Mouse (Mus musculus) intestine, embryonic 14.5 days (tissue): ENCODE results near the gene Ttc6. TPM values are rescaled to one million over a fixed set of nuclear protein-coding genes. Genes with fewer than 3 reads are reported as not detected.
A peak's percentile ranks its signal among the peaks of the same experiment; 100 is the strongest.

ENCODE experiments used
- ATAC-seq: fragments of 200-750 bp; cut with Nextera tagmentation; replicated peaks from 2 replicates; pipeline ENCODE4 v1.8.0; 2017; ENCODE audit warnings: low read depth, moderate number of reproducible peaks, moderate TSS enrichment, moderate library complexity; ENCODE audit not compliant: low FRiP score, low TSS enrichment
- DNase-seq: peaks from one replicate; pipeline ENCODE4 v3.0.0-alpha.2; 2018; ENCODE audit warnings: low spot score
- H3K27ac ChIP-seq: fragments of 300-500 bp; sonication (generic); 2 replicates; pipeline ENCODE4 v1.5.1; 2014; ENCODE audit warnings: low read depth, mild to moderate bottlenecking, control low read depth
- H3K27me3 ChIP-seq: fragments of 300-500 bp; sonication (generic); replicated peaks from 2 replicates; pipeline ENCODE4 v1.6.1; 2014; ENCODE audit warnings: low read length, control low read depth; ENCODE audit not compliant: control insufficient read depth, insufficient read depth
- H3K36me3 ChIP-seq: fragments of 300-500 bp; sonication (generic); 2 replicates; pipeline ENCODE4 v1.6.1; 2014; ENCODE audit warnings: low read length, control low read depth; ENCODE audit not compliant: control insufficient read depth, insufficient read depth
- H3K4me1 ChIP-seq: fragments of 300-500 bp; sonication (generic); replicated peaks from 2 replicates; pipeline ENCODE4 v1.6.1; 2014; ENCODE audit warnings: low read length, control low read depth, mixed read lengths; ENCODE audit not compliant: control insufficient read depth, insufficient read depth
- H3K4me2 ChIP-seq: fragments of 300-500 bp; sonication (generic); 2 replicates; pipeline ENCODE4 v1.6.1; 2014; ENCODE audit warnings: low read length
- H3K4me3 ChIP-seq: fragments of 300-500 bp; sonication (generic); 2 replicates; pipeline ENCODE4 v1.5.1; 2014; ENCODE audit warnings: low read depth, low read length, control low read depth, mixed read lengths
- H3K9ac ChIP-seq: fragments of 300-500 bp; sonication (generic); 2 replicates; pipeline ENCODE4 v1.6.1; 2014; ENCODE audit warnings: mild to moderate bottlenecking, low read length
- H3K9me3 ChIP-seq: fragments of 300-500 bp; sonication (generic); 2 replicates; pipeline ENCODE4 v1.6.1; 2016; ENCODE audit warnings: low read length, control low read depth; ENCODE audit not compliant: control insufficient read depth
- WGBS: fragments of 180-500 bp; shearing (Covaris S2); extraction: QIAGEN DNeasy Blood & Tissue Kit; methylation state at CpG from one replicate; pipeline ENCODE4 v1.1.7; 2014; 5-methylcytosine and 5-hydroxymethylcytosine counted together
- polyA plus RNA-seq: library from polyadenylated mRNA; unstranded; fragments of >200 nt; fragmentation: Nextera tagmentation; extraction: Ambion mirVana; gene quantifications from 2 replicates; pipeline ENCODE4 v1.2.1, GENCODE M21; 2014

Gene Ttc6
- polyA plus RNA-seq, 1 experiment from 2014 or later: 1.7 TPM

DNA sequence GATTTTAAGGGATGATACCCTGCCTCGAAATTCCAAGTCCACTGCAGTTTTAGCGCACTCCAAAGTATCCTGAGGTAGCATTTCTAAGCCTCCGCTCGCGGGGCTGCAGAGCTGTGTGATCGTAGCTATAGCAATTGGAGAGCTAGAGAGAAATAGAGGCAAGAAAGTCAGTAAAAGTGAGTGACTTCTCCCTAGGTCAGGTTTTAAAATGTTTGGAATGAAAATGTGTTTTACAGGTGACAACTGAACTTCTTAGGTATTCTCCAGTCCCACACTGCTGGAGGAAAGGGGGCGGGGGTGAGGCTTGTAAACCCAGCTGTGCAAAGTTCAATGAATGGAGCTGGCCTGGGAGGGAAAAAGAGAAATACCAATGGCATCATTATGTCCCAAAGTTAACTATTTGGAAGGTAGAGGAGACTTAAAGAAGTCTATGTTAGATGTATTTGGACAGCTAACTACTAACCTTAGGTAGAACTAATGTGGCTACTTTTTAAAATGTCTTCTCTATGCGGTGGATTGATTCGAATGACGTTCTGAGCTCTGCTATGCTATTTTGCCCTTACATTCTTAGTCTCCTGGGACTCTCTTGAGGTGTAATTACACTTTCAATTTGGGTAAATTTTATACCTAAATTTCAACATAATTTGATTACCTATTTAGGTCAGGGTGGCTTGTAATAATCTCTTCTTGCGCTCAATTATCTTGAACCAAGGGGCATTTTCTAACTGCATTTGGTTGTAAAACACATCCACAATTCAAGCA lies 26.8 kb upstream of the Ttc6 start:
- Histone ChIP-seq H3K4me3 (no peak overlapping the region), H3K27ac (peak overlapping the region; percentile 83; the same call in 1 of the 2 replicates), H3K36me3 (no peaks in the 10 kb centered on the region), H3K9me3 (no peaks in the 10 kb centered on the region), H3K27me3 (peaks cover 89% of the 10 kb centered on the region), H3K9ac (0 out of 2 replicates have a peak overlapping the region, but pooled peaks have one; percentile 18), H3K4me2 (peak overlapping the region; percentile 11; the same call in 1 of the 2 replicates), H3K4me1 (0 out of 2 replicates have a peak, but pooled peaks cover 5% of the 10 kb centered on the region)
- ATAC-seq: no peak
- peak; percentile 76 for DNase-seq
- 4% methylated on average over 11 of the region's 11 CpGs for WGBS

DNA sequence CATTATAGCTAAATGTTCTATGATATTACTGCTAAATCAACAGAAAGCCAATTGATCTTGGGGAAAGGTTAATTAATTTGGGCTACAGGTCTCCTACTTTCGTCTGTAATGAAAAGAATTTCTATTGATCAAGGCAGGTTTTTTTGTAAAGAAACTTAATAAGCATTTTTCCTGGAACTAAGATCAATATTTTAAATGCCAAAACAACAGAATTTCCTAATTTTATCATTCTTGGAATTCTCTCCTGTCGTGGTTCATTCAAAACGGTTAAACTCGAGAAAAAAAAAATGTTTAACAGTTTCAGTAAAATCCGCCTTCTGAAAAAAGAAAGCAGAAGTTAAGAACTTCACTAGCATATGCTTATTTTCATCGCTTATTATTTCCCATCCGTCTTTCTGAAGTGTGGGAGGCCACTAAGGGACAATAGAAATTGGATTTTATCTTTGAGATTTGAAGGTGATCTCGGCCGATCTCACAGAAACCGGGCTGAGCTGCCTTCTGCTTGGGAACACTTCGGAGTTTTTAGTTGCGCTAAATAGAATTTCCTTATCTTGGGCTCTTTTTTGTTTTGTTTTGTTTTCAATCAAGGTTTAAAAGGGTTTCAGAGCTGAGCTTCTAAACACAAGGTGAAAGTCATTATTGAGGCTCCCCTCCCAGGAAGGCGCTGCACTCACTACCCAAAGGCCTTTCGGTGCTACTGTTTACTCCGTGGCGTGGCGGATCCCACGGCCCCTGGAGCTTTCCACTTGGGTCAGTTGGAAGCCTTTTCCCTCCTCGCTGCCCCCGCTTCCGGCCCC lies 25.9 kb upstream of the Ttc6 start:
- H3K27me3 ChIP-seq: peaks cover 90% of the 10 kb centered on the region

DNA sequence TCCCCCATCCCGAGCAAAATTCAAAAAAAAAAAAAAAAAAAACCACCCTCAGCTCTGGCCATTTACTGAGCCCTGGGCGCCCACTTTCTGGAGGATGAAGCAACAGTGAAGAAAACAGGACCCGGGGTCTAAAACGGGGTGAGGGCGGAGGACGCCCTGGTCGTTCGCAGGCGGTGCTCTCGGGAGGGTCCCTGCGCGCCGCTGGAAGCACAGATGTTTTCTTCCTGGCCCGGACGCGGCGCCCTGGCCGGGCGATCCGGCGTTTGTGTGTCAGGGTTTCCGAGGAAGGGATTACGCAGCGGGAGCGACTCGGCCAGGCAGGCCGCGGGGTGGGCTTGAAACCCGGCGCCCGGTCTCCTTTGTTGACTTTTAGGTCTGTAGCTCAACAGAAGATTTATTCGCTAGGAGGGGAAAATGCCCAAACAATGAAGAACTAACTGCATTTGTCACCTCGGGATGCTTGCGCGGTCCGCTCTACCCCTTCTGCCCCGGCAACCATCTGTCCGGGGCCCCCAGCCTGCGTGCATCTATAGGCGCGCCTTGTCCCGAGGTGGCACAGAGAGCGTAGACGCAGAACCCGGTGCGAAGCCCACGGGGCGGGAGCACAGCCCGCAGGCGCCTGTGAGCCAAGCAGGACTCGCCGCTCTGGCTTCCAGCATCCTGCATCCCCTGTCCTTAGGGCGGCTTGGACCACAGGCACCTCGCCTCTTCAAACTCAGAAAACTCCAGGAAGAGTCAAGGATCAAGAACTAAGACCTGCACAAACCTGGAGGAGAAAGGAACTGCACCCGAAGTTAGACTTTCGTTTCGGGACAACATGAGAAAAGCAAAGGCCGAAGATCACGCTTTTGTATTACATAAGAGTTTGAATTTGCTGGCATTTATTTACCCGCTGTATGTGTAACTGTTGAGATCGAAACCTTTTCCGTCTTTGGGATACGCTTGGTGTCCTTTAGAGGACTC lies 25.0 kb upstream of the Ttc6 start:
- Histone ChIP-seq H3K9me3 (no peaks in the 10 kb centered on the region), H3K36me3 (no peaks in the 10 kb centered on the region), H3K9ac (peak overlapping the region; percentile 45), H3K27ac (peak overlapping the region; percentile 59), H3K4me3 (peak overlapping the region; percentile 23), H3K4me1 (0 out of 2 replicates have a peak, but pooled peaks cover 5% of the 10 kb centered on the region), H3K4me2 (peak overlapping the region; percentile 51), H3K27me3 (peaks cover 90% of the 10 kb centered on the region)
- under 1% methylated on average over 63 of the region's 63 CpGs for WGBS
- ATAC-seq: no peak
- DNase-seq: peak; percentile 89

More for the DNA sequence above, 25.9 kb upstream of the Ttc6 start:
- Histone ChIP-seq H3K9me3 (no peaks in the 10 kb centered on the region), H3K4me3 (peak overlapping the region; percentile 23), H3K36me3 (no peaks in the 10 kb centered on the region), H3K4me1 (0 out of 2 replicates have a peak, but pooled peaks cover 5% of the 10 kb centered on the region), H3K27ac (peak overlapping the region; percentile 59; the same call in 1 of the 2 replicates), H3K9ac (peak overlapping the region; percentile 45), H3K4me2 (peak overlapping the region; percentile 51)
- 1% methylated on average over 21 of the region's 21 CpGs for WGBS
- ATAC-seq: no peak
- peak; percentile 72 for DNase-seq

DNA sequence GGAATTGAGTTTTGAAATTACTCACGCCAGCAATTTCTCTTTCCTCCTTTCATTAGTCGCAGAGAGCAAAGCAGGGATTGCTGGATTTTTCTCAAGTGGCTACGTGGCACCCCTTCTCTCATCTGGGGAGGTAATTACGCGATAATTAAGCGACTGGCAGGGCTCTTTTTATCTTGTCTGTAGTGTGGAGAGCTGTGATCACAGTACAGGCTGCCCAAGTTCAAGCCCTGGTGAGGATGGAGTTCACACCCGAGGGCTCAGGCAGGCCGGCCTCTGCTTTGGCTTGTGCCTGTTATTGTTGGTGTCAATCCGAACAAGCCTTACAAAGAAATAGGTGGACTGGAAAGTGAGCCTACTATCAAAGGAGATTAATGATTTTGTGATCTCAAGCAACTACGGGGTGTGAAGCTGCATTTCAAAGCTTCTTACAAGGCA lies 24.3 kb upstream of the Ttc6 start:
- ATAC-seq (no peak), DNase-seq (peak; percentile 83)
- Histone ChIP-seq H3K36me3 (no peaks in the 10 kb centered on the region), H3K4me3 (peak overlapping the region; percentile 23), H3K9ac (peak overlapping the region; percentile 45), H3K9me3 (no peaks in the 10 kb centered on the region), H3K27ac (peak overlapping the region; percentile 5), H3K4me1 (0 out of 2 replicates have a peak, but pooled peaks cover 5% of the 10 kb centered on the region), H3K27me3 (peaks cover 89% of the 10 kb centered on the region), H3K4me2 (peak overlapping the region; percentile 51)
- 1% methylated on average over 10 of the region's 10 CpGs for WGBS

DNA sequence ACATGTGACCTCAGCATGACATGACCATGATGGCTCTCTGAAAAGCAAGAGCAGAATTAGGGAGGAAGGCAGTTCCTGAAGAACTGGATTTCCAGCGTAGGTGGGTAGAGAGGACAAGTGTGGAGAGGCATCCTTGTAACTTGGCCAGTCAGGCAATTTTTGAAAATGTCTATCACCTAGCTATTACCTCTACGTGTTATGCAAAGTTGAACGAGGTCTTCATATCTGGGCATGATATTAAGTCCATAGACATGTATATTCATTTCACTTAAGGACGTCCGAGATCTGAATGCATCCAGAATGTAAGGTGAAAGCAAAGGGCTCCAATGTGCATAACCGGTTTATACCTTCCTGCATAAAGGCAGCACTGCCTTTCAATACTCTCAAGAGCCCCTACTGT lies 22.8 kb upstream of the Ttc6 start:
- peak overlapping the region; percentile 45 for H3K4me2 ChIP-seq
- whole genome bisulfite sequencing: 8% methylated on average over 6 of the region's 6 CpGs
- ATAC-seq (no peak), DNase-seq (peak; percentile 71)
- H3K4me3 ChIP-seq: peak overlapping the region; percentile 52
- H3K27ac ChIP-seq: no peak overlapping the region
- H3K9ac ChIP-seq: peak overlapping the region; percentile 30; the same call in 1 of the 2 replicates
- H3K27me3 ChIP-seq: peaks cover 89% of the 10 kb centered on the region
- 0 out of 2 replicates have a peak, but pooled peaks cover 11% of the 10 kb centered on the region for H3K4me1 ChIP-seq
- H3K9me3 ChIP-seq: no peaks in the 10 kb centered on the region
- H3K36me3 ChIP-seq: no peaks in the 10 kb centered on the region

DNA sequence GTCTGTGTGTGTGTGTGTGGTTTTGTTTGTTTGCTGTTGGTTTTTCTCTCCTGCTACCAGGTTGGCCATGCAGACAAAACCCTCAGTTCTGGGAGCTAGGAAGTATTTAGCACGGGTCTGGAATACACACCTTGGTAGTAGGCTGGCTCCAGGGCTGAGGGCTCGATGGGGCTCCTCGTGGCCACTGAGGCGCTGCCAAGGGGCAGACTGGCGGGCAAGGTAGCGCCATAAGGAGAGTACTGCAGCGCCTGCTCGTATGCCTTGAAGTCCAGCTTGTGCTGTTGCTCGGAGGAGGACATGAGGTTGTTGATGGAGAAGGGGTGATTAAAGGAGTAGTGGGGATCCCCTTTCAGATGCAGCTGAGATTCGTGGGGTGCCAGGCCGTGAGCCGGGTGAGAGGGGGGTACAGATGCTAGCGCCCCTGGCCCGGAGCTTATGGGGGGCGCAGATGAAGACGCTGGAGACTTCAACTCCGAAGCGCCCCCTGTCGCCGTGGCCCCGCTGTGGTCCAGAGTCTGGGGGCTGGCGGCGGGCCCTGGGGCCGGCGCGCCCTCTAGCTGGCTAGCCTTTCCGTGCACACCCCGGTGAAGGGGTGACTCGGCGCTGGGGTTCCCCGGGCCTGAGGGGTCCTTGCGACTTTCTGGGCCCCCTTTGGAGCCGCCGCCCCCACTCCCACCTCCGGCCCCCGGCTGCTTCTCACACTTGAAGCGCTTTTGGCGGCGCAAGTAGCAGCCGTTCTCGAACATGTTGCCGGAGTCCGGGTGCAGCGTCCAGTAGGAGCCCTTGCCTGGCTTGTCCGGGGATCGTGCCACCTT lies 21.8 kb upstream of the Ttc6 start:
- peaks cover 89% of the 10 kb centered on the region for H3K27me3 ChIP-seq
- H3K4me1 ChIP-seq: 0 out of 2 replicates have a peak, but pooled peaks cover 11% of the 10 kb centered on the region
- H3K27ac ChIP-seq: no peak overlapping the region; the same call in 1 of the 2 replicates
- no peaks in the 10 kb centered on the region for H3K36me3 ChIP-seq
- peak overlapping the region; percentile 52 for H3K4me3 ChIP-seq
- peak overlapping the region; percentile 45 for H3K4me2 ChIP-seq
- ATAC-seq (no peak; the same call in 1 of the 2 replicates), DNase-seq (peak; percentile 81)
- peak overlapping the region; percentile 65 for H3K9ac ChIP-seq
- WGBS: 1% methylated on average over 46 of the region's 46 CpGs
- H3K9me3 ChIP-seq: no peaks in the 10 kb centered on the region

DNA sequence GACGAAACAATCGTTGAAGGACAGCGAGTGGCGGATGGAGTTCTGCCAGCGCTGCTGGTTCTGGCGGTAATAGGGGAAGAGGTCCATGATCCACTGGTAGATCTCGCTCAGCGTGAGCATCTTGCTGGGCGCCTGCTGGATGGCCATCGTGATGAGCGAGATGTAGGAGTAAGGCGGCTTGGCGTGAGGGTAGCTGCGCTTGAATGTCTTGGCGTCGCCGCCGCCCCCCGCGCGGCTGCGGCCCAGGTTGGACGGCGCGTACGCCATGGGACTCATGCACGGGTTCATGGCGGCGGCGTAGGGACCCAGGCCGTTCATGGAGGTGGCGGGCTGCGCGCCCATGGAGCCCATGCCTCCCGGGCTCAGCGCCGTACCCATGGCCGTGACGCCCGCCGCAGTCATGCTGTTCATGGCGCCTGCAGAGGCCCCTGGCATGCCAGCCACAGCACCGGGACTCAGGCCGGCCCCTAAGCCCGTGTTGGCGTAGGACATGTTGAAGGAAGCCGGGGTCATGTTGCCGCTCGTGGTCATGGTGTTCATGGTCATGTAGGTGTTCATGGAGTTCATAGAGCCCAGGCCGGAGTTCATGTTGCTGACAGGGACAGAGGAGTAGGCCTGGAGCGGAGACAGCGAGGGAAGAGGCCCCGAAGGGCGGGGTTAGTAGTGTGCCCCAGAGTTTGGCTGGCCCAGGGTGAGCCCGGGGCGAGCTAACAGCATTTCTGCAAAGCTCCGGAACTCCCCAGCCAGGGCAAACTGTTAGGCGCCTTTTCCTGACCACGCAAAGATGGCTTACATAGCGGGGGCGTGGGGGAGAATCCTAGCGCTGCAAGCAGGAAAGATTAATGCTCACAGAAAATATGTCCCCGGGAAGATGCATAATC lies 20.9 kb upstream of the Ttc6 start:
- peak overlapping the region; percentile 33; the same call in 1 of the 2 replicates for H3K27ac ChIP-seq
- H3K36me3 ChIP-seq: no peaks in the 10 kb centered on the region
- peak overlapping the region; percentile 65 for H3K9ac ChIP-seq
- ATAC-seq: no peak
- peaks cover 94% of the 10 kb centered on the region for H3K27me3 ChIP-seq
- H3K4me3 ChIP-seq: peak overlapping the region; percentile 52
- no peaks in the 10 kb centered on the region for H3K9me3 ChIP-seq
- WGBS: under 1% methylated on average over 63 of the region's 63 CpGs
- H3K4me1 ChIP-seq: 0 out of 2 replicates have a peak, but pooled peaks cover 11% of the 10 kb centered on the region
- DNase-seq: peak; percentile 77
- H3K4me2 ChIP-seq: peak overlapping the region; percentile 45
